Mouse (Mus musculus) sigmoid colon, adult 10 weeks (tissue): Measurements from ENCODE around the gene Klf5. TPM values are rescaled to one million over a fixed set of nuclear protein-coding genes. Genes with fewer than 3 reads are reported as not detected.

Experiments used
- polyA plus RNA-seq: library from polyadenylated mRNA; stranded (reverse); fragments of 350-450 nt; fragmentation: Illumina TruSeq; extraction: RNeasy Lipid Tissue Mini Kit (QIAGEN cat#74804); gene quantifications from one replicate; pipeline ENCODE4 v1.2.3, GENCODE M21; 2014; ENCODE audit warnings: low read depth, low replicate concordance

The Klf5 gene
- 509 TPM for polyA plus RNA-seq

GRCm38 (mm10) chr14:99298385-99299021, at the start of gene Klf5:
Gene Klf5, plus strand, starts transcription at chr14:99298691.

Other genes starting within 250 kb of the Klf5 start
- 34.8 TPM for gene Pibf1, start 199.3 kb upstream of the Klf5 start, polyA plus RNA-seq
- gene Dis3, start 198.9 kb upstream of the Klf5 start, polyA plus RNA-seq = 33.3 TPM